Mouse (Mus musculus): Measurements from ENCODE around the gene Snx21.

DNA sequence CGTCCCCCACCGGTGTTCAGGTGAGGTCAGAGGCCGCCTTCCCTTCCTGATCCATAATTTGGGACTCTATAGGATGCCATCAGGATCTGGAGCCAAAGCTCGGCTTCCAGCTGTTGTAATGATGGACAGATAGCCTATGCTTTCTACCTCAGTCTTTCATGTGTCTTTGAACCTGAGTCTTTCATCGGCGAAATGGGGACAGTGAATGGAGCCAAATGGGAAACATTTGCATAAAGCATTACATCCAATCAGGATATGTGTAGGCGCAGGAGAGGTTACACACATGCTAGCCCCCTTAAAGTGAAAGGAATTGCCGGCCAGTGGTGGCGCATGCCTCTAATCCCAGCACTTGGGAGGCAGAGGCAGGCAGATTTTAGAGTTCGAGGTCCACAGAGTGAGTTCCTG, 37.6 kb downstream of the Snx21 start:
- peak; percentile 24; the same call in 1 of the 2 replicates for TF ChIP-seq CTCF (IDR thresholded peaks at IDR 0.05; ENCODE audit: low read depth)
- no peak for TF ChIP-seq EP300 (optimal IDR thresholded peaks at IDR 0.05)
